Mouse (Mus musculus): ENCODE results near the gene Tcf25. TPM values are rescaled to one million over a fixed set of nuclear protein-coding genes. Genes with fewer than 3 reads are reported as not detected.

Gene Tcf25
- polyA plus RNA-seq, 1 experiment from 2014 or later, result 181 TPM

GRCm38 (mm10) chr8:123419711-123420110 is 46.2 kb downstream of the Tcf25 start:
- ATAC-seq, result no peak

GRCm38 (mm10) chr8:123420525-123421281 is 47.1 kb downstream of the Tcf25 start:
- Histone ChIP-seq H3K9me3 (replicated peaks; ENCODE audit: control insufficient read depth, low read length) (no peaks in the 10 kb centered on the region), H3K27me3 (replicated peaks; ENCODE audit: control insufficient read depth, insufficient read depth, low read length) (no peaks in the 10 kb centered on the region), H3K4me3 (ENCODE audit: low read depth, low read length) (no peak overlapping the region), H3K4me1 (ENCODE audit: control insufficient read depth, insufficient read depth, low read length) (peaks cover 8% of the 10 kb centered on the region), H3K9ac (ENCODE audit: low read length) (no peak overlapping the region), H3K27ac (ENCODE audit: low read depth, low read length) (no peak overlapping the region), H3K36me3 (ENCODE audit: control insufficient read depth, insufficient read depth, low read length) (peaks cover 70% of the 10 kb centered on the region), H3K4me2 (ENCODE audit: low read length) (no peak overlapping the region)
- WGBS, result 97% methylated on average over 34 of the region's 34 CpGs
- no peak for ATAC-seq
- no peak for DNase-seq (ENCODE audit: low spot score)

More at GRCm38 (mm10) chr8:123419711-123420110, 46.2 kb downstream of the Tcf25 start:
- no peak overlapping the region for H3K4me3 ChIP-seq (ENCODE audit: low read depth, low read length)
- no peaks in the 10 kb centered on the region for H3K27me3 ChIP-seq (replicated peaks; ENCODE audit: control insufficient read depth, insufficient read depth, low read length)
- 92% methylated on average over 4 of the region's 4 CpGs for WGBS
- no peak for DNase-seq (ENCODE audit: low spot score)
- peaks cover 9% of the 10 kb centered on the region for H3K4me1 ChIP-seq (ENCODE audit: control insufficient read depth, insufficient read depth, low read length)
- H3K9ac ChIP-seq (ENCODE audit: low read length), result no peak overlapping the region
- H3K9me3 ChIP-seq (replicated peaks; ENCODE audit: control insufficient read depth, low read length), result no peaks in the 10 kb centered on the region
- H3K4me2 ChIP-seq (ENCODE audit: low read length), result no peak overlapping the region
- H3K36me3 ChIP-seq (ENCODE audit: control insufficient read depth, insufficient read depth, low read length), result peaks cover 70% of the 10 kb centered on the region
- no peak overlapping the region for H3K27ac ChIP-seq (ENCODE audit: low read depth, low read length)

GRCm38 (mm10) chr8:123421325-123421724 is 47.8 kb downstream of the Tcf25 start:
- Histone ChIP-seq H3K27ac (ENCODE audit: low read depth, low read length) (no peak overlapping the region), H3K27me3 (replicated peaks; ENCODE audit: control insufficient read depth, insufficient read depth, low read length) (no peaks in the 10 kb centered on the region), H3K9me3 (replicated peaks; ENCODE audit: control insufficient read depth, low read length) (peaks cover 1% of the 10 kb centered on the region; the same call in 1 of the 2 replicates), H3K4me3 (ENCODE audit: low read depth, low read length) (no peak overlapping the region), H3K36me3 (ENCODE audit: control insufficient read depth, insufficient read depth, low read length) (peaks cover 69% of the 10 kb centered on the region), H3K4me1 (ENCODE audit: control insufficient read depth, insufficient read depth, low read length) (peaks cover 7% of the 10 kb centered on the region; the same call in 1 of the 2 replicates), H3K4me2 (ENCODE audit: low read length) (no peak overlapping the region), H3K9ac (ENCODE audit: low read length) (no peak overlapping the region)
- ATAC-seq (no peak), DNase-seq (ENCODE audit: low spot score) (no peak)
- 89% methylated on average over 19 of the region's 19 CpGs for WGBS

GRCm38 (mm10) chr8:123422056-123422780 is 48.7 kb downstream of the Tcf25 start:
- Histone ChIP-seq H3K4me1 (ENCODE audit: control insufficient read depth, insufficient read depth, low read length) (0 out of 2 replicates have a peak, but pooled peaks cover under 1% of the 10 kb centered on the region), H3K9me3 (replicated peaks; ENCODE audit: control insufficient read depth, low read length) (peaks cover 9% of the 10 kb centered on the region; the same call in 1 of the 2 replicates), H3K4me2 (ENCODE audit: low read length) (peak overlapping the region; percentile 12; the same call in 1 of the 2 replicates), H3K27me3 (replicated peaks; ENCODE audit: control insufficient read depth, insufficient read depth, low read length) (no peaks in the 10 kb centered on the region), H3K36me3 (ENCODE audit: control insufficient read depth, insufficient read depth, low read length) (peaks cover 62% of the 10 kb centered on the region), H3K9ac (ENCODE audit: low read length) (0 out of 2 replicates have a peak overlapping the region, but pooled peaks have one; percentile 25), H3K4me3 (ENCODE audit: low read depth, low read length) (no peak overlapping the region), H3K27ac (ENCODE audit: low read depth, low read length) (no peak overlapping the region)
- WGBS, result 19% methylated on average over 17 of the region's 17 CpGs
- ATAC-seq, result peak; percentile 75
- DNase-seq (ENCODE audit: low spot score), result peak; percentile 86

GRCm38 (mm10) chr8:123422781-123423159 is 49.2 kb downstream of the Tcf25 start:
- peaks cover 14% of the 10 kb centered on the region; the same call in 1 of the 2 replicates for H3K9me3 ChIP-seq (replicated peaks; ENCODE audit: control insufficient read depth, low read length)
- no peak overlapping the region for H3K27ac ChIP-seq (ENCODE audit: low read depth, low read length)
- H3K36me3 ChIP-seq (ENCODE audit: control insufficient read depth, insufficient read depth, low read length), result peaks cover 56% of the 10 kb centered on the region
- no peak overlapping the region for H3K4me2 ChIP-seq (ENCODE audit: low read length)
- ATAC-seq (peak; percentile 6; the same call in 1 of the 2 replicates), DNase-seq (ENCODE audit: low spot score) (no peak)
- H3K4me1 ChIP-seq (ENCODE audit: control insufficient read depth, insufficient read depth, low read length), result no peaks in the 10 kb centered on the region
- no peaks in the 10 kb centered on the region for H3K27me3 ChIP-seq (replicated peaks; ENCODE audit: control insufficient read depth, insufficient read depth, low read length)
- H3K9ac ChIP-seq (ENCODE audit: low read length), result no peak overlapping the region
- no peak overlapping the region for H3K4me3 ChIP-seq (ENCODE audit: low read depth, low read length)
- whole genome bisulfite sequencing, result 12% methylated on average over 3 of the region's 3 CpGs

GRCm38 (mm10) chr8:123423441-123423840 is 49.9 kb downstream of the Tcf25 start, which contains the start of gene Def8:
Gene Def8 (plus strand): TSS chr8:123423527.
- no peak for ATAC-seq
- DNase-seq (ENCODE audit: low spot score), result no peak
- Histone ChIP-seq H3K4me2 (ENCODE audit: low read length) (peak within 1 kb of the TSS; percentile 12; the same call in 1 of the 2 replicates), H3K9me3 (replicated peaks; ENCODE audit: control insufficient read depth, low read length) (peaks cover 20% of the 10 kb centered on the region; the same call in 1 of the 2 replicates), H3K9ac (ENCODE audit: low read length) (no peak within 1 kb of the TSS), H3K4me1 (ENCODE audit: control insufficient read depth, insufficient read depth, low read length) (no peaks in the 10 kb centered on the region), H3K36me3 (ENCODE audit: control insufficient read depth, insufficient read depth, low read length) (peaks cover 50% of the 10 kb centered on the region), H3K4me3 (ENCODE audit: low read depth, low read length) (no peak within 1 kb of the TSS), H3K27ac (ENCODE audit: low read depth, low read length) (no peak within 1 kb of the TSS), H3K27me3 (replicated peaks; ENCODE audit: control insufficient read depth, insufficient read depth, low read length) (no peaks in the 10 kb centered on the region)
- WGBS, result 82% methylated on average over 7 of the region's 7 CpGs

- H3K4me2 ChIP-seq (ENCODE audit: low read length), result no peak overlapping the region
- no peaks in the 10 kb centered on the region for H3K27me3 ChIP-seq (replicated peaks; ENCODE audit: control insufficient read depth, insufficient read depth, low read length)
- H3K4me3 ChIP-seq (ENCODE audit: low read depth, low read length), result no peak overlapping the region
- no peak overlapping the region for H3K9ac ChIP-seq (ENCODE audit: low read length)
- peaks cover 17% of the 10 kb centered on the region for H3K36me3 ChIP-seq (ENCODE audit: control insufficient read depth, insufficient read depth, low read length)
- ATAC-seq (no peak), DNase-seq (ENCODE audit: low spot score) (no peak)
- 98% methylated on average over 27 of the region's 27 CpGs for WGBS
- H3K9me3 ChIP-seq (replicated peaks; ENCODE audit: control insufficient read depth, low read length), result peaks cover 30% of the 10 kb centered on the region
- no peak overlapping the region for H3K27ac ChIP-seq (ENCODE audit: low read depth, low read length)
- no peaks in the 10 kb centered on the region for H3K4me1 ChIP-seq (ENCODE audit: control insufficient read depth, insufficient read depth, low read length)
These were observed 53.3 kb downstream of the Tcf25 start for GRCm38 (mm10) chr8:123426511-123427509.

- no peak overlapping the region for H3K9ac ChIP-seq (ENCODE audit: low read length)
- H3K4me2 ChIP-seq (ENCODE audit: low read length), result no peak overlapping the region
- H3K27me3 ChIP-seq (replicated peaks; ENCODE audit: control insufficient read depth, insufficient read depth, low read length), result no peaks in the 10 kb centered on the region
- H3K36me3 ChIP-seq (ENCODE audit: control insufficient read depth, insufficient read depth, low read length), result peaks cover 8% of the 10 kb centered on the region; the same call in 1 of the 2 replicates
- no peaks in the 10 kb centered on the region for H3K4me1 ChIP-seq (ENCODE audit: control insufficient read depth, insufficient read depth, low read length)
- ATAC-seq, result no peak
- no peak for DNase-seq (ENCODE audit: low spot score)
- H3K4me3 ChIP-seq (ENCODE audit: low read depth, low read length), result no peak overlapping the region
- 97% methylated on average over 24 of the region's 24 CpGs for WGBS
- no peak overlapping the region for H3K27ac ChIP-seq (ENCODE audit: low read depth, low read length)
- H3K9me3 ChIP-seq (replicated peaks; ENCODE audit: control insufficient read depth, low read length), result peaks cover 36% of the 10 kb centered on the region
These were observed 54.2 kb downstream of the Tcf25 start for GRCm38 (mm10) chr8:123427639-123428275.
